Mouse (Mus musculus) pancreas, adult 10 weeks (tissue): ENCODE measurements around the gene Pdzd2. TPM values are rescaled to one million over a fixed set of nuclear protein-coding genes. Genes with fewer than 3 reads are reported as not detected.

Experiments used
- polyA plus RNA-seq: library from polyadenylated mRNA; stranded (reverse); fragments of 350-450 nt; fragmentation: Illumina TruSeq; extraction: RNeasy Lipid Tissue Mini Kit (QIAGEN cat#74804); gene quantifications from one replicate; pipeline ENCODE4 v1.2.3, GENCODE M21; 2015; ENCODE audit warnings: low read depth, low replicate concordance; ENCODE audit not compliant: insufficient read depth

Pdzd2 gene
- 2.3 TPM for polyA plus RNA-seq

GRCm38 (mm10) chr15:12739277-12740247 lies at the start of gene Pdzd2:
Gene Pdzd2 (minus strand): TSS chr15:12739924.

DNA sequence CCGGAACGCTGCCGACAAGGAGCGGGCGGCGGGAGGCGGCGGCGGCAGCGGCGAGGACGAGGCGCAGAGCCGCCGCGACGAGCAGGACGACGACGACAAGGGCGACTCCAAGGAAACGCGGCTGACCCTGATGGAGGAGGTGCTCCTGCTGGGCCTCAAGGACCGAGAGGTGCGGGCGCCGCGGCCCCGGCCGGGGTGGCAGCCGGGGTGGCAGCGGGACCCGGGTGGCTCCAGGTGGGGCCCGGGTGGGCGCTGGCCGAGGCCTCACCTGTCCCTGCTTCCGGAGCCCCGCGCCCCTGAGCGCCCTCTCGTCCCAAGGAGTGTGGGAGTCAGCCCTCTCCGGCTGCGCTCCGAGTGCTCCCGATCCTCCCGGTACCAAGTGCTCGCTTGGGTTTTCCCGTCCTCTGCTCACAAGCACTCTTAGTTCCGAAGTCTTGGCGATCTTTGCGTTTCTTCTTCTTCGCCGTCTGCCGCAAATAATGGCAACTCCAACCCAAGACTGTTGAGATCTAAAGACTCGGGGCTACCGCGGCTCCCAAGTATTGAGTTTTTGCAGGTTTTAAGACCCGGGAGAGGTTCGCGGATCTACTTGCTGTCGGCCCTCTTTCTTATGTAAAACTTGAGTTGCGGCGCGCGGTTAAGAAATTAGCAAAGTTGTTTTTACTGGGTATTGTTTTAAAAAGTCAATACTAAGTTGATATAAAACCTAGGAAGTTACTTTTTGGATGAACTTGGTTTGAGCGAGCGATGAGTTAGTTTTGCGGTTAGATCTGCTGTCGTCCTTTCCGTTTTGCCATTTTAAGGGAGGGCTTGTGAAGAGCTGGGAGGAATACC lies 417.7 kb downstream of the Pdzd2 start, which contains the start of gene 1810049J17Rik:
TSS of gene 1810049J17Rik (minus strand) at position 112 of the 834 bp plus-strand sequence.

GRCm38 (mm10) chr15:12321091-12321787 lies 418.5 kb downstream of the Pdzd2 start, which contains the start of gene Golph3:
Gene Golph3 (plus strand): TSS chr15:12321450.

Other genes starting within 250 kb of the Pdzd2 start
- gene 6030458C11Rik, start 84.7 kb upstream of the Pdzd2 start, polyA plus RNA-seq, result 2.9 TPM
- 6.8 TPM for gene Drosha, start 84.9 kb upstream of the Pdzd2 start, polyA plus RNA-seq